Mouse (Mus musculus) spleen, adult 2 months (tissue): ENCODE measurements around the gene Cox6b2. TPM values are rescaled to one million over a fixed set of nuclear protein-coding genes. Genes with fewer than 3 reads are reported as not detected.

Experiments
- DNase-seq, 2 experiments: peaks; one replicate each; pipeline versions ENCODE4 v3.0.0 to v3.0.0-alpha.2; 2012 to 2021; ENCODE audit warnings: low spot score in 2 of 2, low read depth in 1 of 2
- H3K27ac ChIP-seq: fragments of 200-500 bp; 2 replicates; pipeline ENCODE4 v1.5.1; 2012; ENCODE audit warnings: low read length, inconsistent platforms; ENCODE audit not compliant: insufficient read depth
- H3K27me3 ChIP-seq: fragments of 200-500 bp; 2 replicates; pipeline ENCODE4 v1.6.1; 2012; ENCODE audit warnings: mild to moderate bottlenecking, moderate library complexity, low read length, inconsistent platforms; ENCODE audit not compliant: control insufficient read depth, insufficient read depth
- H3K36me3 ChIP-seq: fragments of 200-500 bp; 2 replicates; pipeline ENCODE4 v1.6.1; 2012; ENCODE audit warnings: mild to moderate bottlenecking, low read length, inconsistent platforms; ENCODE audit not compliant: control insufficient read depth, insufficient read depth
- H3K4me1 ChIP-seq: fragments of 200-500 bp; 2 replicates; pipeline ENCODE4 v1.6.1; 2011; ENCODE audit warnings: inconsistent platforms; ENCODE audit not compliant: control insufficient read depth, insufficient read depth, insufficient read length
- H3K4me3 ChIP-seq: fragments of 200-500 bp; 2 replicates; pipeline ENCODE4 v1.5.1; 2011; ENCODE audit warnings: mild to moderate bottlenecking, inconsistent platforms; ENCODE audit not compliant: insufficient read depth, insufficient read length; ENCODE audit errors: extremely low read depth
- CTCF ChIP-seq: fragments of 200-500 bp; IDR thresholded peaks from 2 replicates; pipeline ENCODE4 v1.5.1; 2011; ENCODE audit warnings: mild to moderate bottlenecking, inconsistent platforms; ENCODE audit not compliant: insufficient read depth, insufficient read length, insufficient replicate concordance; ENCODE audit errors: extremely low read depth
- POLR2A ChIP-seq: fragments of 200-500 bp; IDR thresholded peaks from 2 replicates; pipeline ENCODE4 v1.6.1; 2011; ENCODE audit warnings: low read depth, low read length, inconsistent platforms
- WGBS: fragments of 180-500 bp; shearing (Covaris S2); methylation state at CpG from one replicate; pipeline ENCODE4 v1.1.7; 2018; 5-methylcytosine and 5-hydroxymethylcytosine counted together
- polyA plus RNA-seq: library from polyadenylated mRNA; depleted of rRNA; stranded (reverse); fragments of >200 nt; gene quantifications from 2 replicates; pipeline ENCODE4 v1.2.3, GENCODE M21; 2012

Gene Cox6b2
- polyA plus RNA-seq, 1 experiment = 14.5 TPM

DNA sequence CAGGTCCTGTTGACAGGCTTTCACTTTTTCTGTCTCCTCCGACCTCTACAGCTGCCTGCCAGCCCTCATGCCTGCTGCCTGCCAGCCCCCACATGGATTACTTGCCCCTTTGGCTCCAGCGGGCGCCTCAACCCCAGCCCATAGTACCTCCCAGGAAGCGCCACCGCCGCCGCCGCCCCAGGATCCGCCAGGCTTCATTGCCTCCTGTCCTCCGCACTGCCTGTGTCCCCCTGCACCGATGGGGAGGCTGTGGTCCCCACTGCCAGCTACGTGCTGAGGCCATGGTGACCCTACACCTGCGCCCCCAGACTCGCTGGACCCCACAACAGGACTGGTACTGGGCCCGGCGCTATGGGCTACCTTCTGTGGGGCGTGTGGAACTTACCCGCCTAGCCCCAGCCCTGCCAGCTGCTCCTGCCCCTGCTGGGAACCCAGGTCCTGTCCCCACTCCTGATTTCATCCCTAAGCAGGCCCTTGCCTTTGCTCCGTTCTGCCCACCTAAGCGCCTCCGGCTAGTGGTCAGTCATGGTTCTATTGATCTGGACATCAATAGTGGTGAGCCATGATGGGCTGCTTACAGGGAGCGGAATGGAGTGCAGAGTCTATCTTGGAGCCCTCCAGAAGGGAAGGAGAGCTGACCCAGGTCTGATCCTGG lies 6.4 kb downstream of the Cox6b2 start:
- DNase-seq = no peak
- TF ChIP-seq POLR2A = no peak
- no peak for TF ChIP-seq CTCF
- Histone ChIP-seq H3K36me3 (peaks cover 7% of the 10 kb centered on the region), H3K4me1 (no peaks in the 10 kb centered on the region), H3K27ac (no peak overlapping the region), H3K4me3 (no peak overlapping the region), H3K27me3 (no peaks in the 10 kb centered on the region)
- 94% methylated on average over 22 of the region's 22 CpGs for WGBS

DNA sequence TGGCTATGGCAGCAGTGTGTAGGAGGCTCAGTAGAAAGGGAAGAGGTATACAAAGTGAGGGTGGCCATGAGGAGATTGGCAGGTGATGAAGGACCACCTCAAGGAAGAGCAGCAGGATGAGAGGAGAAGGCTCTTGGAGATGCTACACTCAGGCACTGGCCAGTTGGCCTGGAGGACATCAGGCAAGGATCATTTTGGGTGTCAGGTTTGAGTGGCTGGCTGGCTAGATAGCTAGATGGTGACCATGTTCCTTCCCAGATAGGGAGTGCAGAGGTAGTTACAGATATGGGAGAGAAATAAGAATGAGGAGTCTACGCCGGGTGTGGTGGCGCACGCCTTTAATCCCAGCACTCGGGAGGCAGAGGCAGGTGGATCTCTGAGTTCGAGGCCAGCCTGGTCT lies 8.0 kb downstream of the Cox6b2 start:
- H3K27ac ChIP-seq = no peak overlapping the region
- H3K36me3 ChIP-seq = peaks cover 7% of the 10 kb centered on the region
- H3K4me3 ChIP-seq = no peak overlapping the region
- no peak for TF ChIP-seq POLR2A
- no peak for TF ChIP-seq CTCF
- no peaks in the 10 kb centered on the region for H3K27me3 ChIP-seq
- H3K4me1 ChIP-seq = peaks cover 2% of the 10 kb centered on the region; the same call in 1 of the 2 replicates
- no peak for DNase-seq
- 89% methylated on average over 6 of the region's 6 CpGs for WGBS

GRCm38 (mm10) chr7:4743354-4743753 lies 9.5 kb downstream of the Cox6b2 start:
- peaks cover 7% of the 10 kb centered on the region for H3K36me3 ChIP-seq
- no peak overlapping the region for H3K27ac ChIP-seq
- H3K4me1 ChIP-seq = peaks cover 7% of the 10 kb centered on the region; the same call in 1 of the 2 replicates

GRCm38 (mm10) chr7:4742482-4742819 lies 10.4 kb downstream of the Cox6b2 start:
- H3K27me3 ChIP-seq = no peaks in the 10 kb centered on the region
- peaks cover 7% of the 10 kb centered on the region for H3K36me3 ChIP-seq
- TF ChIP-seq POLR2A = no peak
- TF ChIP-seq CTCF = no peak
- WGBS = 91% methylated on average over 6 of the region's 6 CpGs
- no peak overlapping the region for H3K4me3 ChIP-seq
- no peak overlapping the region for H3K27ac ChIP-seq
- H3K4me1 ChIP-seq = peaks cover 7% of the 10 kb centered on the region; the same call in 1 of the 2 replicates
- DNase-seq = no peak

More at GRCm38 (mm10) chr7:4743354-4743753, 9.5 kb downstream of the Cox6b2 start:
- no peaks in the 10 kb centered on the region for H3K27me3 ChIP-seq
- TF ChIP-seq POLR2A (no peak), CTCF (no peak)
- DNase-seq = no peak
- no peak overlapping the region for H3K4me3 ChIP-seq
- WGBS = 75% methylated on average over 2 of the region's 2 CpGs

DNA sequence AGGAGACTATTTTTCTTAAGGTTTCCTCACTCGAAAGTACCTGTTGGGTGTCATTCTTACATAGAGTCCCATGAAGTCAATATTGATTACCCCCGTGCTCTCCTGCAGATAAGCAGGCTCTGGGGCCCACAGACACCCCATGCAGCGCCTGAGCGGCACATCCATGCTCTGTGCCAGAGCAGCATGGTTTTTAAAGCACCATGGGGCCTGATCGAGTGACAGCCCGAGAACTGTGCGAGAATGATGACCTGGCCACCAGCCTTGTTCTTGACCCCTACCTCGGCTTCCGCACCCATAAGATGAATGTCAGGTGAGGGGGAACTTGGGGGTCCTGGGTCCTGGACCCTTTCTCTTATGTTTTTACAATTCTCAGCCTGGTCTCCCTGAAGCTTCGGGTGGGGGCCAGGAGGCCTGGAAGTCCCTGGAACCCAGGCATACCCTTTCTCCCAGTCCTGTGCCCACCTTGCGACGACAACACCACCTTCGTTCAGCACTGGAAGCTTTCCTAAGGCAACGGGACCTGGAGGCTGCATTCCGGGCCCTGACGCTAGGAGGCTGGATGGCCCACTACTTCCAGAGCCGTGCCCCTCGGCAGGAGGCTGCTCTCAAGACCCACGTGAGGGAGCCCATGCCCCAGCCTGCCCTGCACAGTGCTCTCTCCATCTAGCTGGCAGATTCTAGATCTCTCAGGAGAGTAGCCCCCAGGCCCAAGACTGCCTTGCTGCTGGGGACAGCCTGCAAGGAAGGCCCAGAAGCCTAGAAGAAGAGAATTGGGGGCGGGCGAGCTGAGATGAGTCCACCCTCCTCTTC lies 11.0 kb downstream of the Cox6b2 start:
- H3K27ac ChIP-seq = no peak overlapping the region
- DNase-seq = no peak
- no peak for TF ChIP-seq POLR2A
- no peak for TF ChIP-seq CTCF
- H3K4me3 ChIP-seq = no peak overlapping the region
- WGBS = 93% methylated on average over 21 of the region's 21 CpGs
- peaks cover 7% of the 10 kb centered on the region; the same call in 1 of the 2 replicates for H3K4me1 ChIP-seq
- no peaks in the 10 kb centered on the region for H3K27me3 ChIP-seq
- peaks cover 7% of the 10 kb centered on the region for H3K36me3 ChIP-seq

- Histone ChIP-seq H3K27ac (no peak overlapping the region), H3K27me3 (no peaks in the 10 kb centered on the region), H3K36me3 (peaks cover 1% of the 10 kb centered on the region), H3K4me3 (peak overlapping the region; percentile 90), H3K4me1 (peaks cover 7% of the 10 kb centered on the region; the same call in 1 of the 2 replicates)
- DNase-seq = no peak
- no peak for TF ChIP-seq POLR2A
- no peak for TF ChIP-seq CTCF
- 24% methylated on average over 4 of the region's 4 CpGs for WGBS
Observed at GRCm38 (mm10) chr7:4741151-4741550, 11.7 kb downstream of the Cox6b2 start.

DNA sequence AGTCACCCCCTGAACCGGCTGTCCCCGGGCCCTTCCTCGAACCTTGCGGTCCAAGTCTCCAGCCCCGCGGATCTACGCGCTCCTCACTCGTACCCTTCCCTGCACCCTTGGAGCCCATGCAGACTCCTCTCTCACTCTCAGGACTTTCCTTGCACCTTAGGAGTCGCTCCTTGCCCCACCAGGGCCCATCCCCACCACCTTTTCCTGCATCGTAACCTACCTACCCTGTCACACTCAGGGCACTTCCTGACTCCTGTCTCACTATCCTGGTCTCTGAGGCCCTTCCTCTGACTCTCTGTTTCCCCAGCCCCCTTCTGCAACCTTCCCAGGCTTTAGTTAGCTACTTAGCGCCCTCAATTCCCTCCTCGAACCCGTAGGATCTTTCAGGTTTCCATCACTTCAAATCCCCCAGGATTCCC lies 12.6 kb downstream of the Cox6b2 start:
- TF ChIP-seq CTCF (no peak), POLR2A (no peak)
- Histone ChIP-seq H3K4me1 (peaks cover 7% of the 10 kb centered on the region; the same call in 1 of the 2 replicates), H3K4me3 (peak overlapping the region; percentile 90), H3K27ac (peak overlapping the region; percentile 82), H3K36me3 (no peaks in the 10 kb centered on the region; the same call in 1 of the 2 replicates), H3K27me3 (no peaks in the 10 kb centered on the region)
- DNase-seq = no peak
- WGBS = under 1% methylated on average over 14 of the region's 14 CpGs
